Mouse (Mus musculus): ENCODE measurements around the gene Ddx56.

The Ddx56 gene

GRCm38 (mm10) chr11:6267320-6268254, at the start of gene Ddx56:
Gene Ddx56 (minus strand): TSS chr11:6267772.
- peak; percentile 99 for DNase-seq (ENCODE audit: low spot score)

GRCm38 (mm10) chr11:6316821-6317220, 49.2 kb upstream of the Ddx56 start:
- DNase-seq (ENCODE audit: low spot score): no peak

- no peak for DNase-seq (ENCODE audit: low spot score)
Observed at GRCm38 (mm10) chr11:6313874-6314406, 46.4 kb upstream of the Ddx56 start.

GRCm38 (mm10) chr11:6308181-6308580, 40.6 kb upstream of the Ddx56 start:
- DNase-seq (ENCODE audit: low spot score): no peak

- DNase-seq (ENCODE audit: low spot score): no peak
Observed at GRCm38 (mm10) chr11:6305943-6306430, 38.4 kb upstream of the Ddx56 start.

GRCm38 (mm10) chr11:6302793-6303192, 35.2 kb upstream of the Ddx56 start:
- DNase-seq (ENCODE audit: low spot score): no peak

- DNase-seq (ENCODE audit: low spot score): no peak
Observed at GRCm38 (mm10) chr11:6299435-6299834, 31.9 kb upstream of the Ddx56 start.

GRCm38 (mm10) chr11:6296077-6296476, 28.5 kb upstream of the Ddx56 start:
- DNase-seq (ENCODE audit: low spot score): no peak

GRCm38 (mm10) chr11:6294632-6295031, 27.1 kb upstream of the Ddx56 start:
- no peak for DNase-seq (ENCODE audit: low spot score)

- no peak for DNase-seq (ENCODE audit: low spot score)
Observed at GRCm38 (mm10) chr11:6293601-6294000, 26.0 kb upstream of the Ddx56 start.

GRCm38 (mm10) chr11:6292988-6293349, 25.4 kb upstream of the Ddx56 start:
- DNase-seq (ENCODE audit: low spot score): no peak

- DNase-seq (ENCODE audit: low spot score): peak; percentile 98
Observed at GRCm38 (mm10) chr11:6292116-6292987, 24.8 kb upstream of the Ddx56 start.

- DNase-seq (ENCODE audit: low spot score): peak; percentile 100
Observed at GRCm38 (mm10) chr11:6291401-6292115, 24.0 kb upstream of the Ddx56 start, which contains the start of gene Ogdh. Gene Ogdh (plus strand): TSS chr11:6291633.

- peak; percentile 23 for DNase-seq (ENCODE audit: low spot score)
Observed at GRCm38 (mm10) chr11:6290883-6291282, 23.3 kb upstream of the Ddx56 start.

- no peak for DNase-seq (ENCODE audit: low spot score)
Observed at GRCm38 (mm10) chr11:6290138-6290537, 22.6 kb upstream of the Ddx56 start.

- peak; percentile 49 for DNase-seq (ENCODE audit: low spot score)
Observed at GRCm38 (mm10) chr11:6282940-6283339, 15.4 kb upstream of the Ddx56 start.

GRCm38 (mm10) chr11:6276466-6276865, 8.9 kb upstream of the Ddx56 start:
- no peak for DNase-seq (ENCODE audit: low spot score)

GRCm38 (mm10) chr11:6275094-6275484, 7.5 kb upstream of the Ddx56 start:
- no peak for DNase-seq (ENCODE audit: low spot score)

- DNase-seq (ENCODE audit: low spot score): peak; percentile 100
Observed at GRCm38 (mm10) chr11:6274387-6275093, 7.0 kb upstream of the Ddx56 start, which contains the start of gene Tmed4. Gene Tmed4 (minus strand): TSS chr11:6274870.

- DNase-seq (ENCODE audit: low spot score): peak; percentile 33
Observed at GRCm38 (mm10) chr11:6273607-6274006, 6.0 kb upstream of the Ddx56 start.

- no peak for DNase-seq (ENCODE audit: low spot score)
Observed at GRCm38 (mm10) chr11:6266621-6267020, 951 bp downstream of the Ddx56 start.
